Mouse (Mus musculus) bone marrow, adult 2 months (tissue): ENCODE data around the gene Krtap16-1. TPM values are rescaled to one million over a fixed set of nuclear protein-coding genes. Genes with fewer than 3 reads are reported as not detected.

Experiments
- H3K27ac ChIP-seq: fragments of 200-500 bp; 2 replicates; pipeline ENCODE4 v1.5.1; 2012; ENCODE audit warnings: low read depth, mild to moderate bottlenecking, control low read depth, inconsistent platforms, low read length; ENCODE audit not compliant: control insufficient read depth, poor library complexity, insufficient read depth
- H3K4me1 ChIP-seq: fragments of 200-500 bp; 2 replicates; pipeline ENCODE4 v1.6.1; 2011; ENCODE audit warnings: low read length; ENCODE audit not compliant: control insufficient read depth, insufficient read depth
- H3K4me3 ChIP-seq: fragments of 200-500 bp; replicated peaks from 2 replicates; pipeline ENCODE3; 2011; ENCODE audit warnings: mild to moderate bottlenecking, low read depth, low read length, control low read depth; ENCODE audit not compliant: control insufficient read depth
- CTCF ChIP-seq: fragments of 200-500 bp; IDR thresholded peaks from 2 replicates; pipeline ENCODE4 v1.5.1; 2011; ENCODE audit warnings: low read length, control low read depth; ENCODE audit not compliant: control insufficient read depth, insufficient read depth
- POLR2A ChIP-seq: fragments of 200-500 bp; IDR thresholded peaks from 2 replicates; pipeline ENCODE4 v1.6.1; 2011; ENCODE audit warnings: low read depth, mild to moderate bottlenecking, control low read depth, low read length, borderline replicate concordance; ENCODE audit not compliant: control insufficient read depth
- WGBS: fragments of 180-500 bp; shearing (Covaris S2); methylation state at CpG from one replicate; pipeline ENCODE4 v1.1.7; 2018; 5-methylcytosine and 5-hydroxymethylcytosine counted together
- polyA plus RNA-seq: library from polyadenylated mRNA; stranded (reverse); fragments of >200 nt; gene quantifications from 2 replicates; pipeline ENCODE4 v1.2.4, GENCODE M21; 2011; ENCODE audit warnings: low replicate concordance; ENCODE audit not compliant: missing spikeins, insufficient read depth, insufficient read length

Gene Krtap16-1
- not detected in 2 replicates for polyA plus RNA-seq

DNA sequence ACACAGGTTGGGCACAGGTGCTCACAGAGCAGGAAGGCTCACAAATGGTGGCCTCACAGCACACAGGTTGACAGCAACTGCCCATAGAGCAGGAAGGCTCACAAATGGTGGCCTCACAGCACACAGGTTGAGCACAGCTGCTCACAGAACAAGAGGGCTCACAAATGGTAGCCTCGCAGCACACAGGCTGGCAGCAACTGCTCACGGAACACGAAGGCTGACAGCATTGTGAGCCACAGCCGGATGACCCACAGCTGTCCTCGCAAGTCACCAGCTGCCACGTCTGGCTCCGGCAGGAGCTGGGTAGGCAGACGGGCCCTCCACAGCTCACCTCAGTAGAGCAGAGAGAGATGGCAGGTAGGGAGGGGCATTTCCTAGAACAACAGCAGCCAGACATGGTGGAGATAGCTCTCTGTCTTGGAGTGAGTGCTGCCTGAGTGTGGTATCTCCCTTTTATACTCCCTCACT, at the start of gene Krtap16-1:
Gene Krtap16-1 (minus strand): TSS at position 418 of the 468 bp plus-strand sequence.
- WGBS: 80% methylated on average over 8 of the region's 8 CpGs
- Histone ChIP-seq H3K4me3 (no peak within 1 kb of the TSS), H3K27ac (no peak within 1 kb of the TSS), H3K4me1 (no peaks in the 10 kb centered on the region; the same call in 1 of the 2 replicates)
- no peak for TF ChIP-seq CTCF
- TF ChIP-seq POLR2A: no peak

DNA sequence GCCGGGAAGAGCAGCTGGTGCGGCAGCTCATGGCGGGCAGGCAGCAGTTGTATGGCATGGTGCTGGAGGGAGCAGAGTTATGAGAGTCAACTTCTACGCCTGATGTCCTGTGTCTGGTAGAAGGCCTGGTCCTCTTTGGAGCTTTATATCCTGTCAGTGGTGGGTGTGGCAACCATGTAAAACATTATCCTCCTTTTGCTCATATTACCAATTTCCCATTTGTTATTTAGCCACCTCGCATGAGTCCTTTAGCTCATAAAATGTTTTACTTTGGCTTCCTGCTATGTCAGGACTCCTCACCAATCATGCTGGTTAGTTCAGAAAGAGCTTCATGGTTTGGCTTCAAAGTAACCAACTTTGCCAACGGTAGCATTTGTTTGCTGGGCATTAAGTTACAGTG, 43.4 kb upstream of the Krtap16-1 start, which contains the start of gene Krt33b:
Gene Krt33b (minus strand): TSS at position 101 of the 400 bp plus-strand sequence.
- Histone ChIP-seq H3K27ac (no peak within 1 kb of the TSS), H3K4me3 (no peak within 1 kb of the TSS), H3K4me1 (no peaks in the 10 kb centered on the region)
- WGBS: 72% methylated on average over 6 of the region's 6 CpGs
- TF ChIP-seq POLR2A: no peak
- no peak for TF ChIP-seq CTCF

DNA sequence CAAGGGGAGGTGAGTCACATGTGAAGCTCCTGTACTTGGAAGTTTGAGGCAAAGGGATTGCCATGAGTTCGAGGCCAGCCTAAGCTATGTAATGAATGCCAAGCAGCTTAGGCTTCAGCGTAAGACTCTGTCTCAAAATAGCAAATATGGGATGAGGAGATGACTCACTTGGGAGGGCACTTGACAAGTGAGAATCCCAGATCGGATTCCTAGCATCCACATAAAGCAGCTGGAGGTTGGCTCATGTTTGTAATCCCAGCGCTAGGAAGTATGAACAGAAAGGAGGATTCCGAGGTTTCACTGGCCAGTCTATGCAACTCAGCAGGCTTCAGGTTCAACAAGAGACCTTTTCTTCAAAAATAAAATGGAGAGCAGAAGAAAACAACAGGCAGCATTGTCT, 35.0 kb upstream of the Krtap16-1 start:
- no peak overlapping the region for H3K4me3 ChIP-seq
- TF ChIP-seq POLR2A (no peak), CTCF (no peak)
- no peak overlapping the region for H3K27ac ChIP-seq
- 78% methylated on average over 5 of the region's 5 CpGs for WGBS
- H3K4me1 ChIP-seq: no peaks in the 10 kb centered on the region

DNA sequence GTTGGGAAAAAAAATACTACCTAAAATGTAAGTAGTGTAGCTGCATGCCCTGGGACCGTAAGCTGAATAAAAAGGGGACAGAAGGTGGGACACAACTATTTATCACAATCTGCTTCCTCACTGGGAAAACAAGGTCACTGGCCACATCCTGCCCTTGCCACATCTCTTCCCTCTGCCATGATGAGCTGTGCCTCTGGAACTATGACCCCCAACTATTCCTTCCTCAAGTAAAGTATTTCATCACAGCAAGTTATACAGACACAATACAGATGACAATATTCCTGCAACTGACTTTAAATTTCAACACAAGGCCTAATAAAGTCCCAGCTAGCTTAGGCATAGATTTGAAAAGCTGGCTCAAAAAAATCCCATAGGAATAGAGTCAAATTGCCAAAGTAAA, 33.1 kb upstream of the Krtap16-1 start:
- no peaks in the 10 kb centered on the region for H3K4me1 ChIP-seq
- WGBS: 53% methylated on average over 1 of the region's 1 CpGs

DNA sequence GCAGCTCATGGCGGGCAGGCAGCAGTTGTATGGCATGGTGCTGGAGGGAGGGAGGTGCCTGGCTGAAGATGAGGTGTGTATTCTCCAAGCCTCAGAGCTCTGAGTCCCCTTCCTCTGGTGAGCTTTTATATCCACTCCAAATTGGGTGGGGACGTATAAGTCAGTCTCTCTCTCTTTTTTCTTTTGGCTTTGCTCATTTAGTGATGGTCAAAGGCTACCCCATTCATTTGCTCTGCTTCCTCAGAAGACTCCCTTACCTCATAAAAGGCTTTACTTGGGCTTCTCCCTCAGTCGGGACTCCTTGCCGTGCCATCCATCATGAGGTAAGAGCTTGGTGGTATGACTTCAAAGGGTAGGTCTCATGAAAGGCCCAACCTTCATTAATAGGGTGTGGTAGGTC, 29.7 kb upstream of the Krtap16-1 start, which contains the start of gene Krt33a:
Gene Krt33a (minus strand): TSS at position 101 of the 400 bp plus-strand sequence.
- Histone ChIP-seq H3K27ac (no peak within 1 kb of the TSS), H3K4me1 (no peaks in the 10 kb centered on the region), H3K4me3 (no peak within 1 kb of the TSS)
- WGBS: 66% methylated on average over 4 of the region's 4 CpGs
- TF ChIP-seq POLR2A: no peak
- TF ChIP-seq CTCF: no peak

More for the DNA sequence above, 33.1 kb upstream of the Krtap16-1 start:
- no peak for TF ChIP-seq CTCF
- no peak for TF ChIP-seq POLR2A
- Histone ChIP-seq H3K4me3 (no peak overlapping the region), H3K27ac (no peak overlapping the region)

DNA sequence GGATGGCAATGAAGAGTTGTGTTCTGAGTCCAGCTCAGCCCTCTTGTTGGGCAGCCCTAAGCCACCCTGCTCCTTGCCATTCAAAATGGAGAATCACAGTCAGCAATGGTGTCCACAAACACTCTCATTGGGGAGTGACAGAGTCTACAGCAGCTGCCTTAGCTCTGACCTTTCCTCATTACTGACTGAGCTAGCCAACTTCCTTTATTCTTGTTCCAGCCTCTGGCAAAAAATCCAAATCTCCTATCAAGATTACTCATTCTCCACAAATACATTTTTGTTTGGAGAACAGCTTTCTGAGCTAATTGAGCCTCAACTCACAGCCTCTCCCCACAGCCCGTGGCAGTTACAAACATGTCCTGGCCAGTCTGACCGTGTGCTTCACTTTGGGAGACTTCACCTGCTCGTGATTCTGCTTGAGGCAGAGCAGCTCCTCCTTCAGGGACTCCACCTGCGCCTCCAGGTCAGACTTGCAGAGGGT, 27.3 kb upstream of the Krtap16-1 start:
- Histone ChIP-seq H3K4me1 (no peaks in the 10 kb centered on the region), H3K27ac (no peak overlapping the region), H3K4me3 (no peak overlapping the region)
- no peak for TF ChIP-seq CTCF
- TF ChIP-seq POLR2A: no peak
- 67% methylated on average over 4 of the region's 4 CpGs for WGBS

DNA sequence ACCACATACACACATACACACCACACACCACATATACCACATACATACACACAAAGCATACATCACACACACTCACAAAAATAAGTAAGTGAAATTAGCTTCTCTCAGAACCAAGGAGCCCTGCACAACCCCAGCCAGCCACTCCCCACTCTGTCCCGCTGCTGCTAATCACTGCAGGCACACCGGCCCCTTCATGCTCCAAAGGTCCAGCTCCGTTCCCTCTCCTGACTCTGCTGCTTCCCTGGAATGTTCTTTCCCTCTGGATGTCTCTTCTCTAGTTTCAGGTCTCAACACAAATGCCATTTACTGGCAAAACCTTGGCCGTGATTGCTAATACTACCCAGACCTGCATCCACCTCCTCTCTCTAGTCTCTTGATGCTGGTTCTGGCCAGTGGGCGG, 24.3 kb upstream of the Krtap16-1 start:
- 66% methylated on average over 5 of the region's 5 CpGs for WGBS
- H3K27ac ChIP-seq: no peak overlapping the region
- H3K4me1 ChIP-seq: no peaks in the 10 kb centered on the region
- no peak overlapping the region for H3K4me3 ChIP-seq
- TF ChIP-seq CTCF: no peak
- no peak for TF ChIP-seq POLR2A

DNA sequence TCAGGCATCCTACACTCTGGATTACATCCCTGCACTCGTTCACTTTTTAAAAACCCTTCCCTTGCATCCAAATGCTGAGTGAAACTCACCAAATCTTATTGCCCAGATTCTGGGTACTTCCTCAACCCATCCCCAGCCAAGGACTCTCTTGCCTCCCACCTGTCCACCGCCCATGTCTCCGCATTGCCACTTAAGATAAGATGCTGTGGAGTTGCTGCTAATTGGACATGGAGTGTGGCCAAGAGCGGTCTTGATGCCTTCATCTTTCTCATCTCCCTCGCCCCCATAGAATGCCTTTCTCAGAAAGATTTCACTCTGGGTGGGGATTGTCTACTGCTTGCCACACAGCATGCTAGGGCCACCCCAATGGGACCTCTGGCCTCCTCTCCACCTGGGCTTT, 21.9 kb upstream of the Krtap16-1 start:
- H3K4me3 ChIP-seq: no peak overlapping the region
- WGBS: 77% methylated on average over 5 of the region's 5 CpGs
- no peak overlapping the region for H3K27ac ChIP-seq
- H3K4me1 ChIP-seq: no peaks in the 10 kb centered on the region
- TF ChIP-seq POLR2A (no peak), CTCF (no peak)

DNA sequence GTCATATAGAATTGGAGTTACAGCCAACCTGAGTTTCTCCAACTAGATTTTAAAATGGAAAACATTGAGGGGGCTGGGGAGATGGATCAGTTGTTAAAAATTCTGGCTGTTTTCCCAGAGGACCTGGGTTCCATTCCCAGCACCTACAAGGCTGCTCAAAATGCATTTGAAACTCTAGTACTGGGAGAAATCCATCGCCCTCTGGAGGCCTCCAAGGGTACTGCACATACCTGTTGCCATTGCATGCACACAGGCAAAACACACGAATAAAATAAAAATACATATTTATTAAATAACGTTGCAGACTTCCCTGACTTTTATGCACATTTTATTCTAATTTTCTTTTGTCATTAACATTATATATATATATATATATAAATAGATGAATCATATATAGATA, 20.2 kb upstream of the Krtap16-1 start:
- Histone ChIP-seq H3K27ac (no peak overlapping the region), H3K4me1 (no peaks in the 10 kb centered on the region), H3K4me3 (no peak overlapping the region)
- WGBS: 50% methylated on average over 3 of the region's 3 CpGs
- TF ChIP-seq CTCF (0 out of 2 replicates have a peak, but pooled peaks have one; percentile 14), POLR2A (no peak)
